Mouse (Mus musculus): Measurements from ENCODE around the gene Gm21833. TPM values are rescaled to one million over a fixed set of nuclear protein-coding genes. Genes with fewer than 3 reads are reported as not detected.
"Not testable (repeated sequence)": the region's sequence is repeated elsewhere in the genome, so short reads cannot be mapped to it uniquely, and the experiment has no call there.

Gene Gm21833
- polyA plus RNA-seq (2015; fragmentation: Nextera tagmentation; extraction: Ambion mirVana): not detected in 2 replicates

- not testable (repeated sequence) for H3K4me1 ChIP-seq; H3K36me3 ChIP-seq (replicated peaks); H3K27ac ChIP-seq; H3K4me2 ChIP-seq; H3K9ac ChIP-seq; ATAC-seq (replicated peaks); H3K9me3 ChIP-seq; H3K4me3 ChIP-seq; H3K27me3 ChIP-seq (replicated peaks)
- WGBS: 85% methylated on average over 2 of the region's 2 CpGs
Measured at GRCm38 (mm10) chr16:82828082-82828481, at the start of gene Gm21833. Gene Gm21833, plus strand, starts transcription at chr16:82828382.

GRCm38 (mm10) chr16:82789521-82789920 is 38.7 kb upstream of the Gm21833 start:
- H3K4me2 ChIP-seq: no peak overlapping the region
- no peak overlapping the region for H3K9ac ChIP-seq
- no peak overlapping the region for H3K27ac ChIP-seq
- no peaks in the 10 kb centered on the region for H3K36me3 ChIP-seq (replicated peaks)
- no peak for ATAC-seq (replicated peaks)
- no peak overlapping the region for H3K4me3 ChIP-seq
- no peaks in the 10 kb centered on the region for H3K9me3 ChIP-seq
- no peaks in the 10 kb centered on the region for H3K27me3 ChIP-seq (replicated peaks)
- H3K4me1 ChIP-seq: no peaks in the 10 kb centered on the region

- no peaks in the 10 kb centered on the region for H3K27me3 ChIP-seq (replicated peaks)
- H3K9ac ChIP-seq: no peak overlapping the region
- no peaks in the 10 kb centered on the region for H3K4me1 ChIP-seq
- 87% methylated on average over 4 of the region's 4 CpGs for WGBS
- ATAC-seq (replicated peaks): no peak
- no peak overlapping the region for H3K4me2 ChIP-seq
- no peaks in the 10 kb centered on the region for H3K9me3 ChIP-seq
- no peak overlapping the region for H3K27ac ChIP-seq
- H3K36me3 ChIP-seq (replicated peaks): no peaks in the 10 kb centered on the region
- H3K4me3 ChIP-seq: no peak overlapping the region
Measured at GRCm38 (mm10) chr16:82796489-82796888, 31.7 kb upstream of the Gm21833 start.

GRCm38 (mm10) chr16:82815255-82815654 is 12.9 kb upstream of the Gm21833 start:
- no peaks in the 10 kb centered on the region for H3K4me1 ChIP-seq

GRCm38 (mm10) chr16:82816615-82817014 is 11.6 kb upstream of the Gm21833 start:
- 26% methylated on average over 2 of the region's 2 CpGs for WGBS

More at GRCm38 (mm10) chr16:82815255-82815654, 12.9 kb upstream of the Gm21833 start:
- no peak overlapping the region for H3K27ac ChIP-seq
- H3K27me3 ChIP-seq (replicated peaks): no peaks in the 10 kb centered on the region
- no peak overlapping the region for H3K9ac ChIP-seq
- H3K36me3 ChIP-seq (replicated peaks): no peaks in the 10 kb centered on the region
- H3K9me3 ChIP-seq: no peaks in the 10 kb centered on the region
- H3K4me2 ChIP-seq: no peak overlapping the region
- ATAC-seq (replicated peaks): no peak
- no peak overlapping the region for H3K4me3 ChIP-seq

GRCm38 (mm10) chr16:82855752-82856151 is 27.6 kb downstream of the Gm21833 start:
- WGBS: 83% methylated on average over 2 of the region's 2 CpGs
- Histone ChIP-seq H3K4me1 (no peaks in the 10 kb centered on the region), H3K4me2 (no peak overlapping the region), H3K27ac (no peak overlapping the region), H3K9ac (no peak overlapping the region), H3K27me3 (replicated peaks) (no peaks in the 10 kb centered on the region), H3K9me3 (no peaks in the 10 kb centered on the region), H3K36me3 (replicated peaks) (no peaks in the 10 kb centered on the region), H3K4me3 (no peak overlapping the region)
- ATAC-seq (replicated peaks): no peak

More at GRCm38 (mm10) chr16:82816615-82817014, 11.6 kb upstream of the Gm21833 start:
- H3K27ac ChIP-seq: no peak overlapping the region
- H3K4me1 ChIP-seq: no peaks in the 10 kb centered on the region
- no peaks in the 10 kb centered on the region for H3K27me3 ChIP-seq (replicated peaks)
- H3K9ac ChIP-seq: no peak overlapping the region
- no peak overlapping the region for H3K4me2 ChIP-seq
- no peak overlapping the region for H3K4me3 ChIP-seq
- no peak for ATAC-seq (replicated peaks)
- H3K9me3 ChIP-seq: no peaks in the 10 kb centered on the region
- no peaks in the 10 kb centered on the region for H3K36me3 ChIP-seq (replicated peaks)

- WGBS: 74% methylated on average over 7 of the region's 7 CpGs
Measured at GRCm38 (mm10) chr16:82864590-82864989, 36.4 kb downstream of the Gm21833 start.

More at GRCm38 (mm10) chr16:82864590-82864989, 36.4 kb downstream of the Gm21833 start:
- no peak for ATAC-seq (replicated peaks)
- Histone ChIP-seq H3K9me3 (no peaks in the 10 kb centered on the region), H3K4me1 (no peaks in the 10 kb centered on the region), H3K27me3 (replicated peaks) (no peaks in the 10 kb centered on the region), H3K27ac (no peak overlapping the region), H3K9ac (no peak overlapping the region), H3K4me3 (no peak overlapping the region), H3K36me3 (replicated peaks) (no peaks in the 10 kb centered on the region), H3K4me2 (no peak overlapping the region)
